Mouse (Mus musculus): ENCODE measurements around the gene Appl1. TPM values are rescaled to one million over a fixed set of nuclear protein-coding genes. Genes with fewer than 3 reads are reported as not detected.
A peak's percentile ranks its signal among the peaks of the same experiment; 100 is the strongest.

Appl1 gene
- 27.0 and 32.4 TPM in 2 replicates for polyA plus RNA-seq (2015; fragmentation: Nextera tagmentation; extraction: Ambion mirVana)

- ATAC-seq (replicated peaks; ENCODE audit: insufficient number of reproducible peaks, insufficient read depth, low FRiP score, low read depth), result no peak
- H3K4me1 ChIP-seq (replicated peaks), result peaks cover 14% of the 10 kb centered on the region
- 41% methylated on average over 10 of the region's 10 CpGs for WGBS
- no peaks in the 10 kb centered on the region for H3K9me3 ChIP-seq (replicated peaks)
- peak within 1 kb of the TSS; percentile 95 for H3K4me3 ChIP-seq
- no peaks in the 10 kb centered on the region for H3K27me3 ChIP-seq
- peak within 1 kb of the TSS; percentile 92 for H3K27ac ChIP-seq
- peak within 1 kb of the TSS; percentile 74 for H3K4me2 ChIP-seq
- peak within 1 kb of the TSS; percentile 94 for H3K9ac ChIP-seq
- no peaks in the 10 kb centered on the region for H3K36me3 ChIP-seq
Observed at GRCm38 (mm10) chr14:26971106-26971789, at the start of gene Appl1. Gene Appl1 (minus strand): TSS chr14:26971232.

- no peaks in the 10 kb centered on the region for H3K36me3 ChIP-seq
- no peak overlapping the region for H3K4me2 ChIP-seq
- H3K9me3 ChIP-seq (replicated peaks), result no peaks in the 10 kb centered on the region
- H3K27ac ChIP-seq, result no peak overlapping the region
- H3K9ac ChIP-seq, result no peak overlapping the region
- H3K4me3 ChIP-seq, result no peak overlapping the region
- no peaks in the 10 kb centered on the region for H3K27me3 ChIP-seq
- H3K4me1 ChIP-seq (replicated peaks), result no peaks in the 10 kb centered on the region
- 74% methylated on average over 14 of the region's 14 CpGs for WGBS
- ATAC-seq (replicated peaks; ENCODE audit: insufficient number of reproducible peaks, insufficient read depth, low FRiP score, low read depth), result no peak
Observed at GRCm38 (mm10) chr14:27019850-27020249, 48.8 kb upstream of the Appl1 start.

GRCm38 (mm10) chr14:27017936-27018335 lies 46.9 kb upstream of the Appl1 start:
- no peaks in the 10 kb centered on the region for H3K27me3 ChIP-seq
- WGBS, result 82% methylated on average over 2 of the region's 2 CpGs
- H3K4me1 ChIP-seq (replicated peaks), result no peaks in the 10 kb centered on the region
- H3K27ac ChIP-seq, result no peak overlapping the region
- H3K4me3 ChIP-seq, result no peak overlapping the region
- H3K36me3 ChIP-seq, result no peaks in the 10 kb centered on the region
- H3K9ac ChIP-seq, result no peak overlapping the region
- no peak overlapping the region for H3K4me2 ChIP-seq
- H3K9me3 ChIP-seq (replicated peaks), result no peaks in the 10 kb centered on the region
- no peak for ATAC-seq (replicated peaks; ENCODE audit: insufficient number of reproducible peaks, insufficient read depth, low FRiP score, low read depth)

- no peak for ATAC-seq (replicated peaks; ENCODE audit: insufficient number of reproducible peaks, insufficient read depth, low FRiP score, low read depth)
- Histone ChIP-seq H3K4me2 (no peak overlapping the region), H3K9ac (no peak overlapping the region), H3K27me3 (no peaks in the 10 kb centered on the region), H3K36me3 (no peaks in the 10 kb centered on the region), H3K27ac (no peak overlapping the region), H3K4me1 (replicated peaks) (no peaks in the 10 kb centered on the region), H3K4me3 (no peak overlapping the region), H3K9me3 (replicated peaks) (no peaks in the 10 kb centered on the region)
- 42% methylated on average over 4 of the region's 4 CpGs for WGBS
Observed at GRCm38 (mm10) chr14:27013658-27014057, 42.6 kb upstream of the Appl1 start.

GRCm38 (mm10) chr14:27011561-27011960 lies 40.5 kb upstream of the Appl1 start:
- H3K27ac ChIP-seq, result no peak overlapping the region
- H3K4me2 ChIP-seq, result no peak overlapping the region
- H3K27me3 ChIP-seq, result no peaks in the 10 kb centered on the region
- no peaks in the 10 kb centered on the region for H3K36me3 ChIP-seq
- no peak overlapping the region for H3K9ac ChIP-seq
- WGBS, result 69% methylated on average over 5 of the region's 5 CpGs
- H3K9me3 ChIP-seq (replicated peaks), result no peaks in the 10 kb centered on the region
- no peak for ATAC-seq (replicated peaks; ENCODE audit: insufficient number of reproducible peaks, insufficient read depth, low FRiP score, low read depth)
- no peak overlapping the region for H3K4me3 ChIP-seq
- H3K4me1 ChIP-seq (replicated peaks), result no peaks in the 10 kb centered on the region

GRCm38 (mm10) chr14:27005937-27006336 lies 34.9 kb upstream of the Appl1 start:
- Histone ChIP-seq H3K27me3 (peaks cover 6% of the 10 kb centered on the region; the same call in 1 of the 2 replicates), H3K4me2 (no peak overlapping the region), H3K9me3 (replicated peaks) (no peaks in the 10 kb centered on the region), H3K36me3 (no peaks in the 10 kb centered on the region), H3K9ac (no peak overlapping the region), H3K27ac (no peak overlapping the region), H3K4me1 (replicated peaks) (no peaks in the 10 kb centered on the region), H3K4me3 (no peak overlapping the region)
- 30% methylated on average over 6 of the region's 6 CpGs for WGBS
- no peak for ATAC-seq (replicated peaks; ENCODE audit: insufficient number of reproducible peaks, insufficient read depth, low FRiP score, low read depth)

- Histone ChIP-seq H3K27me3 (peaks cover 7% of the 10 kb centered on the region; the same call in 1 of the 2 replicates), H3K36me3 (no peaks in the 10 kb centered on the region), H3K4me3 (no peak overlapping the region), H3K9me3 (replicated peaks) (no peaks in the 10 kb centered on the region), H3K4me2 (no peak overlapping the region), H3K27ac (no peak overlapping the region), H3K4me1 (replicated peaks) (0 out of 2 replicates have a peak, but pooled peaks cover 4% of the 10 kb centered on the region), H3K9ac (no peak overlapping the region)
- WGBS, result 67% methylated on average over 7 of the region's 7 CpGs
- ATAC-seq (replicated peaks; ENCODE audit: insufficient number of reproducible peaks, insufficient read depth, low FRiP score, low read depth), result no peak
Observed at GRCm38 (mm10) chr14:27004906-27005305, 33.9 kb upstream of the Appl1 start.

GRCm38 (mm10) chr14:27000386-27000785 lies 29.4 kb upstream of the Appl1 start:
- Histone ChIP-seq H3K27ac (no peak overlapping the region), H3K36me3 (no peaks in the 10 kb centered on the region), H3K9ac (no peak overlapping the region), H3K4me1 (replicated peaks) (0 out of 2 replicates have a peak, but pooled peaks cover 4% of the 10 kb centered on the region), H3K4me2 (peak overlapping the region; percentile 48), H3K27me3 (peaks cover 10% of the 10 kb centered on the region; the same call in 1 of the 2 replicates), H3K9me3 (replicated peaks) (no peaks in the 10 kb centered on the region), H3K4me3 (0 out of 2 replicates have a peak overlapping the region, but pooled peaks have one; percentile 3)
- WGBS, result 6% methylated on average over 11 of the region's 11 CpGs
- no peak for ATAC-seq (replicated peaks; ENCODE audit: insufficient number of reproducible peaks, insufficient read depth, low FRiP score, low read depth)

- H3K36me3 ChIP-seq, result no peaks in the 10 kb centered on the region
- no peak for ATAC-seq (replicated peaks; ENCODE audit: insufficient number of reproducible peaks, insufficient read depth, low FRiP score, low read depth)
- no peak overlapping the region for H3K4me2 ChIP-seq
- peaks cover 6% of the 10 kb centered on the region; the same call in 1 of the 2 replicates for H3K27me3 ChIP-seq
- no peak overlapping the region for H3K27ac ChIP-seq
- H3K9ac ChIP-seq, result no peak overlapping the region
- no peak overlapping the region for H3K4me3 ChIP-seq
- H3K4me1 ChIP-seq (replicated peaks), result peaks cover 18% of the 10 kb centered on the region
- no peaks in the 10 kb centered on the region for H3K9me3 ChIP-seq (replicated peaks)
Observed at GRCm38 (mm10) chr14:26996257-26996656, 25.2 kb upstream of the Appl1 start.

GRCm38 (mm10) chr14:26994211-26994741 lies 23.2 kb upstream of the Appl1 start, which contains the start of gene Hesx1:
Gene Hesx1 (plus strand): TSS chr14:26994416.
- WGBS, result 6% methylated on average over 16 of the region's 16 CpGs
- Histone ChIP-seq H3K4me3 (peak within 1 kb of the TSS; percentile 50), H3K27me3 (no peaks in the 10 kb centered on the region), H3K9ac (peak within 1 kb of the TSS; percentile 22; the same call in 1 of the 2 replicates), H3K27ac (peak within 1 kb of the TSS; percentile 57), H3K4me1 (replicated peaks) (peaks cover 13% of the 10 kb centered on the region), H3K4me2 (peak within 1 kb of the TSS; percentile 73), H3K9me3 (replicated peaks) (no peaks in the 10 kb centered on the region), H3K36me3 (no peaks in the 10 kb centered on the region)
- peak; percentile 70; the same call in 1 of the 2 replicates for ATAC-seq (replicated peaks; ENCODE audit: insufficient number of reproducible peaks, insufficient read depth, low FRiP score, low read depth)

GRCm38 (mm10) chr14:26993427-26993826 lies 22.4 kb upstream of the Appl1 start:
- peaks cover 13% of the 10 kb centered on the region for H3K4me1 ChIP-seq (replicated peaks)
- no peak for ATAC-seq (replicated peaks; ENCODE audit: insufficient number of reproducible peaks, insufficient read depth, low FRiP score, low read depth)
- 28% methylated on average over 3 of the region's 3 CpGs for WGBS
- no peaks in the 10 kb centered on the region for H3K27me3 ChIP-seq
- no peak overlapping the region for H3K9ac ChIP-seq
- no peak overlapping the region for H3K4me3 ChIP-seq
- H3K27ac ChIP-seq, result peak overlapping the region; percentile 57
- peak overlapping the region; percentile 73; the same call in 1 of the 2 replicates for H3K4me2 ChIP-seq
- H3K9me3 ChIP-seq (replicated peaks), result no peaks in the 10 kb centered on the region
- H3K36me3 ChIP-seq, result no peaks in the 10 kb centered on the region

Measured in heart, embryonic 15.5 days (tissue).